Comparison of ENCODE assay signal across 23 mouse cellular contexts in genomic region chr7:61737511-61737910, GRCm38 (mm10).
DNase-seq lines count a peak whose midpoint lies in the region; ATAC-seq and TF ChIP-seq lines count a peak whose summit lies in the region.
"Had no signal": no experiment of that assay in that cellular context is flagged by ENCODE, and none has a peak within 500 bp of the region (broad histone marks: within the 10 kb centered on the region; RNA-seq: fewer than 3 reads in every experiment).

No protein-coding gene starts in this region.

- no peaks in the 10 kb centered on the region for H3K36me3 ChIP-seq in lung, embryonic 16.5 days (ENCODE audit: control insufficient read depth, insufficient read depth, low read length)
- H3K36me3 ChIP-seq in stomach, embryonic 14.5 days (ENCODE audit: control insufficient read depth, insufficient read depth, low read length): no peaks in the 10 kb centered on the region
- no peaks in the 10 kb centered on the region for H3K36me3 ChIP-seq in stomach, embryonic 16.5 days (ENCODE audit: control insufficient read depth, insufficient read depth, low read length)
- no peaks in the 10 kb centered on the region for H3K36me3 ChIP-seq in kidney, adult 2 months (ENCODE audit: control insufficient read depth, insufficient read depth, low read length)
- H3K36me3 ChIP-seq: embryonic facial prominence, embryonic 13.5 days; embryonic facial prominence, embryonic 15.5 days; forebrain, embryonic 10.5 days; forebrain, embryonic 12.5 days had no signal

- WGBS in lung, embryonic 16.5 days: 50% methylated on average over 1 of the region's 1 CpGs
- WGBS in stomach, embryonic 14.5 days: 39% methylated on average over 1 of the region's 1 CpGs
- WGBS in stomach, embryonic 16.5 days: 55% methylated on average over 1 of the region's 1 CpGs
- 45% methylated on average over 1 of the region's 1 CpGs for WGBS in kidney, adult 2 months

- TF ChIP-seq CTCF in kidney, adult 2 months (conservative IDR thresholded peaks at IDR 0.05; ENCODE audit: insufficient read depth, insufficient read length, low read depth, low read length): no peak

- no peaks in the 10 kb centered on the region for H3K27me3 ChIP-seq in lung, embryonic 16.5 days (ENCODE audit: control insufficient read depth, insufficient read depth, low read depth, low read length)
- H3K27me3 ChIP-seq in stomach, embryonic 14.5 days (ENCODE audit: control insufficient read depth, insufficient read depth, low read length): no peaks in the 10 kb centered on the region
- H3K27me3 ChIP-seq in stomach, embryonic 16.5 days (ENCODE audit: control insufficient read depth, insufficient read depth, low read length): no peaks in the 10 kb centered on the region
- no peaks in the 10 kb centered on the region for H3K27me3 ChIP-seq in kidney, adult 2 months (replicated peaks; ENCODE audit: control insufficient read depth, insufficient read depth, low read length)
- H3K27me3 ChIP-seq: embryonic facial prominence, embryonic 13.5 days; embryonic facial prominence, embryonic 15.5 days; forebrain, embryonic 12.5 days had no signal

- no peak overlapping the region for H3K4me2 ChIP-seq in lung, embryonic 16.5 days (ENCODE audit: low read depth, low read length)
- no peak overlapping the region for H3K4me2 ChIP-seq in stomach, embryonic 14.5 days (replicated peaks; ENCODE audit: low read depth, low read length)
- H3K4me2 ChIP-seq in stomach, embryonic 16.5 days (ENCODE audit: low read depth, low read length): no peak overlapping the region
- H3K4me2 ChIP-seq: embryonic facial prominence, embryonic 13.5 days; embryonic facial prominence, embryonic 15.5 days; forebrain, embryonic 12.5 days had no signal

- no peak for TF ChIP-seq POLR2A in kidney, adult 2 months (IDR thresholded peaks at IDR 0.05; ENCODE audit: low read depth, low read length)

- DNase-seq in lung, postnatal 4 days: no peak
- peak; percentile 1 for DNase-seq in mesoderm, embryonic 11.5 days (ENCODE audit: low read depth, low spot score)
- DNase-seq in kidney, adult 2 months: no peak
- no peak for DNase-seq in adrenal gland, postnatal 36 days
- DNase-seq in kidney, adult 18-20 months: no peak
- DNase-seq: adrenal gland, adult 2 months; adrenal gland, postnatal 10 days; adrenal gland, postnatal 25 days; cerebellum, adult 11-12 months; cerebellum, adult 2 months; cerebellum, adult 9-10 months; cerebellum, postnatal 10 days; cerebellum, postnatal 25 days had no signal

- H3K4me1 ChIP-seq in lung, embryonic 16.5 days (replicated peaks; ENCODE audit: control insufficient read depth, insufficient read depth, low read length): no peaks in the 10 kb centered on the region
- no peaks in the 10 kb centered on the region for H3K4me1 ChIP-seq in stomach, embryonic 14.5 days (ENCODE audit: control insufficient read depth, insufficient read depth, low read length)
- no peaks in the 10 kb centered on the region for H3K4me1 ChIP-seq in stomach, embryonic 16.5 days (ENCODE audit: control insufficient read depth, insufficient read depth, low read length)
- no peaks in the 10 kb centered on the region for H3K4me1 ChIP-seq in kidney, adult 2 months (ENCODE audit: control insufficient read depth, insufficient read depth, low read length)
- H3K4me1 ChIP-seq: embryonic facial prominence, embryonic 13.5 days; embryonic facial prominence, embryonic 15.5 days; forebrain, embryonic 10.5 days; forebrain, embryonic 12.5 days had no signal

- ATAC-seq in lung, embryonic 16.5 days (ENCODE audit: low read depth): peak; percentile 28; the same call in 1 of the 2 replicates
- peak; percentile 75 for ATAC-seq in stomach, embryonic 14.5 days (ENCODE audit: insufficient number of reproducible peaks, insufficient read depth, low FRiP score, low read depth)
- peak; percentile 33; the same call in 1 of the 2 replicates for ATAC-seq in stomach, embryonic 16.5 days (ENCODE audit: insufficient read depth, low FRiP score)
- ATAC-seq: forebrain, embryonic 14.5 days; forebrain, embryonic 16.5 days had no signal

- H3K9ac ChIP-seq in lung, embryonic 16.5 days (ENCODE audit: low read length): no peak overlapping the region
- H3K9ac ChIP-seq in stomach, embryonic 14.5 days (replicated peaks; ENCODE audit: low read depth, low read length): no peak overlapping the region
- H3K9ac ChIP-seq in stomach, embryonic 16.5 days (ENCODE audit: low read length): no peak overlapping the region
- H3K9ac ChIP-seq: embryonic facial prominence, embryonic 13.5 days; embryonic facial prominence, embryonic 15.5 days; forebrain, embryonic 12.5 days had no signal

- H3K27ac ChIP-seq in lung, embryonic 16.5 days (ENCODE audit: low read length): no peak overlapping the region
- no peak overlapping the region for H3K27ac ChIP-seq in stomach, embryonic 14.5 days (ENCODE audit: low read length)
- H3K27ac ChIP-seq in stomach, embryonic 16.5 days (ENCODE audit: low read length): no peak overlapping the region
- no peak overlapping the region for H3K27ac ChIP-seq in kidney, adult 2 months (ENCODE audit: insufficient read depth, low read depth, low read length)
- H3K27ac ChIP-seq: embryonic facial prominence, embryonic 13.5 days; embryonic facial prominence, embryonic 15.5 days; forebrain, embryonic 10.5 days; forebrain, embryonic 12.5 days had no signal

- no peaks in the 10 kb centered on the region for H3K9me3 ChIP-seq in lung, embryonic 16.5 days (ENCODE audit: control insufficient read depth, low read length)
- H3K9me3 ChIP-seq in stomach, embryonic 14.5 days (ENCODE audit: control insufficient read depth, low read depth, low read length): no peaks in the 10 kb centered on the region
- no peaks in the 10 kb centered on the region for H3K9me3 ChIP-seq in stomach, embryonic 16.5 days (replicated peaks; ENCODE audit: control insufficient read depth, low read length)
- H3K9me3 ChIP-seq: embryonic facial prominence, embryonic 13.5 days; embryonic facial prominence, embryonic 15.5 days; forebrain, embryonic 12.5 days had no signal

- H3K4me3 ChIP-seq in lung, embryonic 16.5 days (ENCODE audit: low read length): no peak overlapping the region
- H3K4me3 ChIP-seq in stomach, embryonic 14.5 days (ENCODE audit: low read depth, low read length): no peak overlapping the region
- H3K4me3 ChIP-seq in stomach, embryonic 16.5 days (replicated peaks; ENCODE audit: low read length): no peak overlapping the region
- H3K4me3 ChIP-seq in kidney, adult 2 months (ENCODE audit: insufficient read depth, low read depth, low read length): no peak overlapping the region
- H3K4me3 ChIP-seq: embryonic facial prominence, embryonic 13.5 days; embryonic facial prominence, embryonic 15.5 days; erythroblast, embryonic 14.5 days; forebrain, embryonic 10.5 days; forebrain, embryonic 12.5 days had no signal
